Mouse (Mus musculus): ENCODE results near the gene H2afx. TPM values are rescaled to one million over a fixed set of nuclear protein-coding genes. Genes with fewer than 3 reads are reported as not detected.
"Not testable (repeated sequence)": the region's sequence is repeated elsewhere in the genome, so short reads cannot be mapped to it uniquely, and the experiment has no call there.

The H2afx gene
- total RNA-seq, 2 experiments from 2014 or later = 14.6 to 15.6 TPM

GRCm38 (mm10) chr9:44336093-44336406, 1.6 kb downstream of the H2afx start:
- intact Hi-C loops (cut with DNase I) = loop anchor here (5.0 kb wide), 1 partner anchor 44 kb away; no protein-coding TSS in a partner anchor

GRCm38 (mm10) chr9:44336513-44336912, 2.0 kb downstream of the H2afx start:
- intact Hi-C loops (cut with DNase I) = loop anchor here (5.0 kb wide), 1 partner anchor 44 kb away; no protein-coding TSS in a partner anchor
- not testable (repeated sequence) for DNase-seq (ENCODE audit: low spot score)

More at GRCm38 (mm10) chr9:44336093-44336406, 1.6 kb downstream of the H2afx start:
- no peak for DNase-seq (ENCODE audit: low spot score)

- intact Hi-C loops (cut with DNase I) = loop anchor here (5.0 kb wide), 1 partner anchor 45 kb away; no protein-coding TSS in a partner anchor
- DNase-seq (ENCODE audit: low spot score) = no peak
These were observed 2.5 kb downstream of the H2afx start for GRCm38 (mm10) chr9:44336964-44337363.

- DNase-seq (ENCODE audit: low spot score) = no peak
- intact Hi-C loops (cut with DNase I) = loop anchor here (5.0 kb wide), 1 partner anchor 45 kb away; no protein-coding TSS in a partner anchor
These were observed 3.1 kb downstream of the H2afx start for GRCm38 (mm10) chr9:44337436-44338169.

GRCm38 (mm10) chr9:44338574-44338973, 4.1 kb downstream of the H2afx start:
- intact Hi-C loops (cut with DNase I) = loop anchor here (5.0 kb wide), 1 partner anchor 46 kb away; no protein-coding TSS in a partner anchor
- DNase-seq (ENCODE audit: low spot score) = no peak

GRCm38 (mm10) chr9:44341487-44341886, 7.0 kb downstream of the H2afx start:
- no peak for DNase-seq (ENCODE audit: low spot score)
- intact Hi-C loops (cut with DNase I) = no loop called here

- DNase-seq (ENCODE audit: low spot score) = no peak
- intact Hi-C loops (cut with DNase I) = no loop called here
These were observed 7.7 kb downstream of the H2afx start for GRCm38 (mm10) chr9:44342173-44342572.

- no peak for DNase-seq (ENCODE audit: low spot score)
- intact Hi-C loops (cut with DNase I) = no loop called here
These were observed 8.1 kb downstream of the H2afx start for GRCm38 (mm10) chr9:44342605-44343004.

- intact Hi-C loops (cut with DNase I) = no loop called here
- DNase-seq (ENCODE audit: low spot score) = no peak
These were observed 8.8 kb downstream of the H2afx start for GRCm38 (mm10) chr9:44343290-44343689.

- intact Hi-C loops (cut with DNase I) = no loop called here
- DNase-seq (ENCODE audit: low spot score) = peak; percentile 83
These were observed 9.4 kb downstream of the H2afx start, which contains the start of gene Hmbs for GRCm38 (mm10) chr9:44343781-44344421. Gene Hmbs, minus strand, starts transcription at chr9:44344228.

- DNase-seq (ENCODE audit: low spot score) = no peak
- intact Hi-C loops (cut with DNase I) = no loop called here
These were observed 11.3 kb downstream of the H2afx start for GRCm38 (mm10) chr9:44345570-44346433.

GRCm38 (mm10) chr9:44347166-44347565, 12.7 kb downstream of the H2afx start:
- no peak for DNase-seq (ENCODE audit: low spot score)
- intact Hi-C loops (cut with DNase I) = no loop called here

- intact Hi-C loops (cut with DNase I) = no loop called here
- no peak for DNase-seq (ENCODE audit: low spot score)
These were observed 13.1 kb downstream of the H2afx start for GRCm38 (mm10) chr9:44347621-44348020.

GRCm38 (mm10) chr9:44348546-44348945, 14.1 kb downstream of the H2afx start:
- intact Hi-C loops (cut with DNase I) = no loop called here

GRCm38 (mm10) chr9:44351396-44351795, 16.9 kb downstream of the H2afx start:
- no peak for DNase-seq (ENCODE audit: low spot score)
- intact Hi-C loops (cut with DNase I) = no loop called here

More at GRCm38 (mm10) chr9:44348546-44348945, 14.1 kb downstream of the H2afx start:
- no peak for DNase-seq (ENCODE audit: low spot score)

- intact Hi-C loops (cut with DNase I) = no loop called here
- no peak for DNase-seq (ENCODE audit: low spot score)
These were observed 17.8 kb downstream of the H2afx start for GRCm38 (mm10) chr9:44352337-44352736.

- intact Hi-C loops (cut with DNase I) = no loop called here
- no peak for DNase-seq (ENCODE audit: low spot score)
These were observed 18.6 kb downstream of the H2afx start for GRCm38 (mm10) chr9:44353142-44353541.

GRCm38 (mm10) chr9:44357207-44357606, 22.7 kb downstream of the H2afx start:
- no peak for DNase-seq (ENCODE audit: low spot score)
- intact Hi-C loops (cut with DNase I) = loop anchor here (5.0 kb wide), 1 partner anchor 110 kb away; no protein-coding TSS in a partner anchor

- DNase-seq (ENCODE audit: low spot score) = peak; percentile 87
- intact Hi-C loops (cut with DNase I) = no loop called here
These were observed 26.9 kb downstream of the H2afx start, which contains the start of gene Vps11 for GRCm38 (mm10) chr9:44361190-44361917. Gene Vps11, minus strand, starts transcription at chr9:44361670.

Data from heart, postnatal 25 days (tissue).